Mouse (Mus musculus): Measurements from ENCODE around the gene Dip2a.

- TF ChIP-seq HCFC1 (IDR thresholded peaks at IDR 0.05; ENCODE audit: borderline replicate concordance, insufficient read depth, low read length), result no peak
- no peak for TF ChIP-seq ZNF384 (IDR thresholded peaks at IDR 0.05; ENCODE audit: low read depth, low read length)
Observed at GRCm38 (mm10) chr10:76288268-76288993, 56.7 kb downstream of the Dip2a start.

Data from ES-E14 (cell line).